Mouse (Mus musculus) intestine, embryonic 15.5 days (tissue): ENCODE data around the gene Ugt1a10. TPM values are rescaled to one million over a fixed set of nuclear protein-coding genes. Genes with fewer than 3 reads are reported as not detected.
A peak's percentile ranks its signal among the peaks of the same experiment; 100 is the strongest.

Experiments used
- ATAC-seq: fragments of 200-750 bp; cut with Nextera tagmentation; 2 replicates; pipeline ENCODE4 v1.8.0; 2017; ENCODE audit warnings: moderate TSS enrichment, moderate library complexity
- H3K27ac ChIP-seq: fragments of 300-500 bp; sonication (generic); 2 replicates; pipeline ENCODE4 v1.5.1; 2015; ENCODE audit warnings: mild to moderate bottlenecking, inconsistent platforms
- H3K27me3 ChIP-seq: fragments of 300-500 bp; sonication (generic); replicated peaks from 2 replicates; pipeline ENCODE4 v1.6.1; 2015; ENCODE audit warnings: inconsistent platforms
- H3K36me3 ChIP-seq: fragments of 300-500 bp; sonication (generic); 2 replicates; pipeline ENCODE4 v1.6.1; 2015; ENCODE audit warnings: inconsistent platforms
- H3K4me1 ChIP-seq: fragments of 300-500 bp; sonication (generic); replicated peaks from 2 replicates; pipeline ENCODE4 v1.6.1; 2015; ENCODE audit warnings: inconsistent platforms
- H3K4me2 ChIP-seq: fragments of 300-500 bp; sonication (generic); replicated peaks from 2 replicates; pipeline ENCODE4 v1.6.1; 2015; ENCODE audit warnings: mild to moderate bottlenecking, inconsistent platforms
- H3K4me3 ChIP-seq: fragments of 300-500 bp; sonication (generic); replicated peaks from 2 replicates; pipeline ENCODE4 v1.5.1; 2015; ENCODE audit warnings: inconsistent platforms
- H3K9ac ChIP-seq: fragments of 300-500 bp; sonication (generic); 2 replicates; pipeline ENCODE4 v1.6.1; 2015; ENCODE audit warnings: inconsistent platforms
- H3K9me3 ChIP-seq: fragments of 300-500 bp; sonication (generic); 2 replicates; pipeline ENCODE4 v1.6.1; 2016; ENCODE audit warnings: inconsistent platforms
- WGBS: fragments of 180-500 bp; shearing (Covaris S2); methylation state at CpG from one replicate; pipeline ENCODE4 v1.1.7; 2015; 5-methylcytosine and 5-hydroxymethylcytosine counted together
- polyA plus RNA-seq: library from polyadenylated mRNA; unstranded; fragments of >200 nt; fragmentation: Nextera tagmentation; extraction: Ambion mirVana; gene quantifications from 2 replicates; pipeline ENCODE4 v1.2.1, GENCODE M21; 2015

Ugt1a10 gene
- polyA plus RNA-seq, 1 experiment from 2014 or later: not detected

DNA sequence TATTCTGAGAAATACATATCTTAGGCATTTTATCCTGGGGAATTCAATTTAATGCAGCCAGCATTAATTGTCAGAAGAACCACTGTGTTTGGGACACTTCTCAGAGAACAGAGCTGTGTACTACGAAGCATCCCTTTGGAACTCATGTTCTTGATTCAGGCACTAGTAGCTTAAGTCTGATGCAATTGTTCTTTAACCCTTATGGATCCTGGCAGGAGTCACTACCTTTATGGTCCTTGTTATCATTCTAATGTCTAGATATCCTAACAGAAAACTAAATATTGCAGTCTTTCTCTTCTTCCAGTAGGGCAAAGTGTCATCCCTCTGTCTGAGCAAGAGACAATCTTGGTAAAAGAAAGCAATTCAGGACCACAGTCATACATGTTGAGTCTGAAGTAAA lies 157.9 kb downstream of the Ugt1a10 start:
- Histone ChIP-seq H3K9ac (no peak overlapping the region), H3K4me2 (no peak overlapping the region), H3K36me3 (no peaks in the 10 kb centered on the region), H3K27me3 (no peaks in the 10 kb centered on the region), H3K4me1 (no peaks in the 10 kb centered on the region), H3K9me3 (peaks cover 33% of the 10 kb centered on the region), H3K4me3 (no peak overlapping the region), H3K27ac (no peak overlapping the region)
- WGBS: 75% methylated on average over 1 of the region's 1 CpGs
- ATAC-seq: no peak

DNA sequence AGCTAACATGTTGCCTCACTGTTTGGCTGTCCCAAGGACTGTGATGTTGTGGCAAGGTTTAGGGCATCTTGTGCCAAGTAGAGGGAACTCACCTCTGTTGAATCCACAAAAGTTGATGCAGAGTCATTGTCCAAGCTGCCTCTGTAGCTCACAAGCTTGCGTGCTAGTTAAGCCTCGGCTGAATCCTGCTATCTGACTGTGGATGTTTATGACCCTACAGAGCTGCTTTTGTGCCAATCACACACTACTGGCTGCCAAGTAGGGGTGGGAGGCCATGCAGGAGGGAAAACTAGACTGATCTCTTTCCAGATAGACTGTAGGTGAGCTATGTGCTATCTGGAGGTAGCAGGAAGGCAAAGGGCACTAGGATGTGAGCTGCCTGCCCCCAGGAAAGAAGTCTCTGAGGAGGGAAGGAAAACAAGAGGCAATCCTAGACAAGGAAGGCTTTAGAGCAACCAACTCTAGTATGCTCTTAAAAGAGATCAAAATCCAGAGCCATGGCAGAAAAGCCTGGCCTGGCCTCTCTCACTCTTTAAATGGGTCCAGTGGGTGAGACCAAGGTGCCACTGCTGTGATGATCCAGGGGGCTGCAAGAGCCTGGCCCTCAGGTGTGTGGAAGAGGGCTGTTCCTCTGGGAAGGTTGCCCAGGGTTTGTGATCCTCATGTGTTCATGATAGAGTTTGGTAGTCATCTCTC lies 158.7 kb downstream of the Ugt1a10 start:
- WGBS: 74% methylated on average over 2 of the region's 2 CpGs
- ATAC-seq: peak; percentile 82
- no peak overlapping the region for H3K4me3 ChIP-seq
- no peaks in the 10 kb centered on the region for H3K27me3 ChIP-seq
- H3K4me2 ChIP-seq: no peak overlapping the region
- no peak overlapping the region for H3K9ac ChIP-seq
- no peaks in the 10 kb centered on the region for H3K36me3 ChIP-seq
- no peaks in the 10 kb centered on the region for H3K4me1 ChIP-seq
- H3K9me3 ChIP-seq: peaks cover 33% of the 10 kb centered on the region
- no peak overlapping the region for H3K27ac ChIP-seq

- Histone ChIP-seq H3K27ac (no peak overlapping the region), H3K27me3 (no peaks in the 10 kb centered on the region), H3K9ac (no peak overlapping the region), H3K4me2 (no peak overlapping the region), H3K4me3 (no peak overlapping the region), H3K9me3 (peaks cover 33% of the 10 kb centered on the region), H3K36me3 (no peaks in the 10 kb centered on the region), H3K4me1 (no peaks in the 10 kb centered on the region)
- no peak for ATAC-seq
- WGBS: 81% methylated on average over 2 of the region's 2 CpGs
Observed at GRCm38 (mm10) chr1:88214462-88214952, 159.3 kb downstream of the Ugt1a10 start.

DNA sequence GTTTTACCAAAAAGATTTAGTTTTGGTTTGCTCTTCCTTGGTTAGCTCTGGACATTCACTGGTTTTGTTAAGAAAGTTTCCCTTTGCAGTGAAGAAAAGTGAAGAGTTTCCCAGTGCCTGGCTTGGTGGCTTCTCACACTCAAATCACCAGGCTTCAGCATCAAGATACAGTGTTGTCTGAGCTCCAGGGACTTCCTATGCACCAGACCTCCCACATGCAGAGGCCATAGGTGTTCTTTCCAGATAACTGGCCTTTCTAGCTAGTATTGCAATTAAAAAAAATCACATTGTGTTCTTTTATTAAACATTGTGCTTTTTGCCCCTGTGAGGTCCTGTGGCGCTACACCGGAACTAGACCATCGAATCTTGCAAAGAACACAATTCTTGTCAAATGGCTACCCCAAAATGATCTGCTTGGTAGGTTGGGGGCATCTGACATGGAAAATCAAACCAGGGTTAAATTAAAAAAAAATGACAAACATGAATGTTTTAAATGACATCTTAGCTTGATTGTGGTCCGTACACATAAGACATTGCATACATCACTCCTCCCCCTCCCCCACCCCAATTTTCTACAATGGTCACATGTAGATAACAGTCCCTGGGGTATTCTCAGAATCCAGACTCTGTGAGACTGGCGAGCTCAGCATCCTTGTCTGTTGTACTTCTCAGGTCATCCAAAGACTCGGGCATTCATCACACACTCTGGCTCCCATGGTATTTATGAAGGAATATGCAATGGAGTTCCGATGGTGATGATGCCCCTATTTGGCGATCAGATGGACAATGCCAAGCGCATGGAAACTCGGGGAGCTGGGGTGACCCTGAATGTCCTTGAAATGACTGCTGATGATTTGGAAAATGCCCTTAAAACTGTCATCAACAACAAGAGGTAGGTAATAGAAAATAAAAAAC lies 160.5 kb downstream of the Ugt1a10 start:
- 71% methylated on average over 10 of the region's 10 CpGs for WGBS
- H3K27me3 ChIP-seq: no peaks in the 10 kb centered on the region
- ATAC-seq: no peak
- H3K27ac ChIP-seq: no peak overlapping the region
- no peaks in the 10 kb centered on the region for H3K36me3 ChIP-seq
- H3K4me3 ChIP-seq: no peak overlapping the region
- H3K4me2 ChIP-seq: no peak overlapping the region
- no peak overlapping the region for H3K9ac ChIP-seq
- peaks cover 33% of the 10 kb centered on the region for H3K9me3 ChIP-seq
- H3K4me1 ChIP-seq: no peaks in the 10 kb centered on the region

- Histone ChIP-seq H3K4me2 (no peak overlapping the region), H3K36me3 (no peaks in the 10 kb centered on the region), H3K4me1 (no peaks in the 10 kb centered on the region), H3K9me3 (peaks cover 33% of the 10 kb centered on the region), H3K27me3 (no peaks in the 10 kb centered on the region), H3K9ac (no peak overlapping the region), H3K4me3 (no peak overlapping the region), H3K27ac (no peak overlapping the region)
- ATAC-seq: no peak
- 58% methylated on average over 2 of the region's 2 CpGs for WGBS
Observed at GRCm38 (mm10) chr1:88216551-88216950, 161.4 kb downstream of the Ugt1a10 start.

DNA sequence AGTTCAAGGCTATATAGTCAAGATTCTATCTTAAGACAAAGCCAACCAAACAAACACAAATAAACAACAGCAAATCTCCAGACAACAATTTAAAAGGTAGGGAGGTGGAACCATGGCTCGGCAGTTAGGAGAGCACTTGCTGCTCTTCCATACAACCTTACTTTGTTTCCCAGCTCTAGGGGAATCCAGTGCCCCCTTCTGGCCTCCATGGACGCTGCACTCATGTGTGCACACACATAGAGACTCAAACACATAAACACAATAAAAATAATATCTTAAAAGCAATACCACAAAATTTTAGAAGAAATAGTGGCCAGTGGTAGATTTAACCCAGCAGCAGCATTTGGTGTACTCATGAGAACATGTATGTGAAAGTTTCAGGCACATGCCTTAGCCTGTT lies 162.0 kb downstream of the Ugt1a10 start:
- Histone ChIP-seq H3K27ac (no peak overlapping the region), H3K9me3 (peaks cover 31% of the 10 kb centered on the region), H3K4me3 (no peak overlapping the region), H3K36me3 (no peaks in the 10 kb centered on the region), H3K4me1 (no peaks in the 10 kb centered on the region), H3K27me3 (no peaks in the 10 kb centered on the region), H3K4me2 (no peak overlapping the region), H3K9ac (no peak overlapping the region)
- 59% methylated on average over 2 of the region's 2 CpGs for whole genome bisulfite sequencing
- ATAC-seq: no peak

DNA sequence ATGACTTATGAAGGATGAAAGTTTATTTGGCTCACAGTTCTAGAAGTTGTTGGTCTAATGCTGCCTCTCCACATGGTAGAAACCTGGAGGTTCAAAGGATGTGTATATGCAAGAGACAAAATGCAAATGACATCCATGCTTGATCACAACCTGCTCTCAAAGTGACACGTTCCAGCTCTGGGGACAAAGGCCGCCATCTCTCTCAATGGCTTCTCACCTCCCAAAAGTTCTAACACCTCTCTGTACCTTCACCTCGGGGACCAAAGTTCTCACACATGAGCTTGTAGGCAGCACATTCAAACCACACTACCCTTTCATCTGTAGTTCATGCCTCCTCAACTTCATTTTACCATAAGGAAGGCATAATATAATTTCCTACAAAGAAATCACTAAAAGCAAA lies 162.4 kb downstream of the Ugt1a10 start:
- Histone ChIP-seq H3K9ac (no peak overlapping the region), H3K4me2 (no peak overlapping the region), H3K27me3 (no peaks in the 10 kb centered on the region), H3K9me3 (peaks cover 31% of the 10 kb centered on the region), H3K4me3 (no peak overlapping the region), H3K4me1 (no peaks in the 10 kb centered on the region), H3K27ac (no peak overlapping the region), H3K36me3 (no peaks in the 10 kb centered on the region)
- ATAC-seq: no peak
- WGBS: 40% methylated on average over 3 of the region's 3 CpGs

- Histone ChIP-seq H3K4me2 (no peak overlapping the region), H3K9me3 (peaks cover 31% of the 10 kb centered on the region), H3K9ac (no peak overlapping the region), H3K4me1 (no peaks in the 10 kb centered on the region), H3K36me3 (no peaks in the 10 kb centered on the region), H3K27ac (no peak overlapping the region), H3K4me3 (no peak overlapping the region), H3K27me3 (no peaks in the 10 kb centered on the region)
- WGBS: 76% methylated on average over 9 of the region's 9 CpGs
- ATAC-seq: no peak
Observed at GRCm38 (mm10) chr1:88218051-88218450, 162.9 kb downstream of the Ugt1a10 start.

GRCm38 (mm10) chr1:88218591-88218990 lies 163.4 kb downstream of the Ugt1a10 start:
- no peak overlapping the region for H3K9ac ChIP-seq
- no peak overlapping the region for H3K27ac ChIP-seq
- H3K36me3 ChIP-seq: no peaks in the 10 kb centered on the region
- H3K4me2 ChIP-seq: no peak overlapping the region
- no peaks in the 10 kb centered on the region for H3K4me1 ChIP-seq
- 52% methylated on average over 4 of the region's 4 CpGs for WGBS
- ATAC-seq: no peak
- H3K4me3 ChIP-seq: no peak overlapping the region
- no peaks in the 10 kb centered on the region for H3K27me3 ChIP-seq
- peaks cover 30% of the 10 kb centered on the region for H3K9me3 ChIP-seq

DNA sequence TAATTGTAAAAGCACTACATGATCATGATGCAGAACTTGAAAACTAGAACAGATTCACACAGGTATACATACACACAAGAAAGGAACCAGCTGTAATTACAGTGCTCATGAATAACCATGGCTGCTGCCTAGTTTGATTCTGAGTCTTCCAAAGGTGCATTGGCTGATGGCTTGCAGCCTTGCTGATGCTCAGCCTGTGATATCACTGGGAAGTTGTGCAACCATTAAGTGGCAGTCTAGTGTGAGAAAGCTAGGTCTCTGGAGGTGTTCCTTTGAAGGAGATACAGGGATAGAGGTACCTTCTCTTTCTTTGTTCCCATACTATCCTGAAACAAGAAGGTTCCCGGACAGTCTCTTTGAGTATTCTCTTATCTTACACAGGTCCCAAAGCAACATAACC lies 163.9 kb downstream of the Ugt1a10 start:
- WGBS: 23% methylated on average over 1 of the region's 1 CpGs
- no peak for ATAC-seq

GRCm38 (mm10) chr1:88220336-88220735 lies 165.1 kb downstream of the Ugt1a10 start:
- Histone ChIP-seq H3K27ac (no peak overlapping the region), H3K9ac (no peak overlapping the region), H3K4me2 (no peak overlapping the region), H3K27me3 (no peaks in the 10 kb centered on the region), H3K4me1 (no peaks in the 10 kb centered on the region), H3K4me3 (no peak overlapping the region), H3K36me3 (no peaks in the 10 kb centered on the region), H3K9me3 (peaks cover 16% of the 10 kb centered on the region)
- ATAC-seq: no peak

More for the DNA sequence above, 163.9 kb downstream of the Ugt1a10 start:
- Histone ChIP-seq H3K4me3 (no peak overlapping the region), H3K9ac (no peak overlapping the region), H3K36me3 (no peaks in the 10 kb centered on the region), H3K4me2 (no peak overlapping the region), H3K27me3 (no peaks in the 10 kb centered on the region), H3K9me3 (peaks cover 25% of the 10 kb centered on the region), H3K27ac (no peak overlapping the region), H3K4me1 (no peaks in the 10 kb centered on the region)

DNA sequence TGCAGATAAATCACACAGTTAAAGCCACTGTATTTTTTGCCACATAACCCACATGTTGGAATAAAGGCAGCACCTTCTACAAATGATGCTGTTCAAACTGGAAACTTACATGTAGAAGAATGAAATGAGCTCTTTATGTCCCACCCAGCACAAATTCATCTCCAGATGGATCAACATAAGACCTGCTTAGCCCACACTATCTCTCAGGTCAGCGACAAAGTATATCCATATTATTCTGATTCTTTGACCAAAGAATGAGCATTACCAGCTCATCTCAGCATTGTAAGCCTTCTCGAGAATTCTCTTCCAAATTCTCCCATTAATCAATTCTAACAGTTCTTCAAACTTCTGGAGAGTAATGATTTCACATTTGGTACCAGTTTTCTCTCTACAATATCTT lies 167.0 kb downstream of the Ugt1a10 start:
- no peak for ATAC-seq
- 50% methylated on average over 2 of the region's 2 CpGs for WGBS

More for the DNA sequence above, 167.0 kb downstream of the Ugt1a10 start:
- Histone ChIP-seq H3K4me2 (no peak overlapping the region), H3K27me3 (no peaks in the 10 kb centered on the region), H3K27ac (no peak overlapping the region), H3K9ac (no peak overlapping the region), H3K9me3 (peaks cover 20% of the 10 kb centered on the region), H3K36me3 (no peaks in the 10 kb centered on the region), H3K4me3 (no peak overlapping the region), H3K4me1 (no peaks in the 10 kb centered on the region)
